Comparison of ENCODE assay signal across 24 mouse cellular contexts in genomic region chr6:83003850-83004249, GRCm38 (mm10). TPM values are rescaled to one million over a fixed set of nuclear protein-coding genes. Genes with fewer than 3 reads are reported as not detected.
DNase-seq lines count a peak whose midpoint lies in the region; ATAC-seq lines count a peak whose summit lies in the region.
"Had no signal": no experiment of that assay in that cellular context is flagged by ENCODE, and none has a peak within 500 bp of the region (broad histone marks: within the 10 kb centered on the region; RNA-seq: fewer than 3 reads in every experiment).

No protein-coding gene starts in this region.

- WGBS in liver, embryonic 13.5 days (ENCODE audit: insufficient replicate concordance): 49% methylated on average over 5 of the region's 5 CpGs

- peaks cover 89% of the 10 kb centered on the region for H3K4me1 ChIP-seq in megakaryocyte, embryonic 14.5 days
- H3K4me1 ChIP-seq in liver, embryonic 13.5 days (replicated peaks): peaks cover 34% of the 10 kb centered on the region
- H3K4me1 ChIP-seq: forebrain, embryonic 12.5 days; hindbrain, embryonic 15.5 days; intestine, embryonic 15.5 days; midbrain, embryonic 13.5 days; neural tube, embryonic 13.5 days had no signal

- peak; percentile 59 for DNase-seq in c-Kit-positive CD71-positive TER-119-positive erythroid progenitor cells, embryonic 14.5 days (ENCODE audit: low spot score)
- DNase-seq in liver, embryonic 13.5 days: peak; percentile 40
- no peak for DNase-seq in left cerebral cortex, adult 11 months (ENCODE audit: low spot score)
- no peak for DNase-seq in left cerebral cortex, postnatal 4 days
- no peak for DNase-seq in ovary, adult 18-20 months (ENCODE audit: low spot score)
- DNase-seq: cerebellum, adult 11 months; cerebellum, postnatal 25 days; gastrocnemius, postnatal 10 days; heart, postnatal 4 days; kidney, postnatal 36 days; layer of hippocampus, adult 9-11 months; lung, postnatal 4 days; thymus, postnatal 14 days had no signal

- peak overlapping the region; percentile 38 for H3K4me2 ChIP-seq in liver, embryonic 13.5 days
- H3K4me2 ChIP-seq: embryonic facial prominence, embryonic 15.5 days; forebrain, embryonic 12.5 days; hindbrain, embryonic 15.5 days; intestine, embryonic 15.5 days; limb, embryonic 13.5 days; lung, embryonic 15.5 days; midbrain, embryonic 13.5 days; neural tube, embryonic 13.5 days had no signal

- no peaks in the 10 kb centered on the region for H3K36me3 ChIP-seq in megakaryocyte, embryonic 14.5 days (replicated peaks; ENCODE audit: low read length)
- no peaks in the 10 kb centered on the region for H3K36me3 ChIP-seq in liver, embryonic 13.5 days
- H3K36me3 ChIP-seq: embryonic facial prominence, embryonic 15.5 days; forebrain, embryonic 12.5 days; heart, embryonic 15.5 days; hindbrain, embryonic 15.5 days; intestine, embryonic 15.5 days; limb, embryonic 13.5 days; lung, embryonic 15.5 days; midbrain, embryonic 13.5 days; neural tube, embryonic 13.5 days had no signal

- peak overlapping the region; percentile 74 for H3K27ac ChIP-seq in liver, embryonic 13.5 days
- H3K27ac ChIP-seq: embryonic facial prominence, embryonic 15.5 days; forebrain, embryonic 12.5 days; hindbrain, embryonic 15.5 days; intestine, embryonic 15.5 days; limb, embryonic 13.5 days; lung, embryonic 15.5 days; midbrain, embryonic 13.5 days; neural tube, embryonic 13.5 days had no signal

- H3K27me3 ChIP-seq in megakaryocyte, embryonic 14.5 days (replicated peaks): no peaks in the 10 kb centered on the region
- no peaks in the 10 kb centered on the region for H3K27me3 ChIP-seq in liver, embryonic 13.5 days
- H3K27me3 ChIP-seq: embryonic facial prominence, embryonic 15.5 days; heart, embryonic 15.5 days; hindbrain, embryonic 15.5 days; intestine, embryonic 15.5 days; limb, embryonic 13.5 days; lung, embryonic 15.5 days; midbrain, embryonic 13.5 days; neural tube, embryonic 13.5 days had no signal

- H3K9ac ChIP-seq in liver, embryonic 13.5 days: peak overlapping the region; percentile 27
- H3K9ac ChIP-seq: embryonic facial prominence, embryonic 15.5 days; forebrain, embryonic 12.5 days; heart, embryonic 15.5 days; hindbrain, embryonic 15.5 days; intestine, embryonic 15.5 days; limb, embryonic 13.5 days; lung, embryonic 15.5 days; midbrain, embryonic 13.5 days; neural tube, embryonic 13.5 days had no signal

- no peaks in the 10 kb centered on the region for H3K9me3 ChIP-seq in megakaryocyte, embryonic 14.5 days
- H3K9me3 ChIP-seq in liver, embryonic 13.5 days (replicated peaks): no peaks in the 10 kb centered on the region
- H3K9me3 ChIP-seq: embryonic facial prominence, embryonic 15.5 days; forebrain, embryonic 12.5 days; heart, embryonic 15.5 days; hindbrain, embryonic 15.5 days; intestine, embryonic 15.5 days; limb, embryonic 13.5 days; lung, embryonic 15.5 days; midbrain, embryonic 13.5 days; neural tube, embryonic 13.5 days had no signal

- H3K4me3 ChIP-seq in megakaryocyte, embryonic 14.5 days (replicated peaks): peak overlapping the region; percentile 79
- H3K4me3 ChIP-seq in liver, embryonic 13.5 days (replicated peaks): no peak overlapping the region
- H3K4me3 ChIP-seq: embryonic facial prominence, embryonic 15.5 days; forebrain, embryonic 12.5 days; heart, embryonic 15.5 days; hindbrain, embryonic 15.5 days; intestine, embryonic 15.5 days; limb, embryonic 13.5 days; lung, embryonic 15.5 days; midbrain, embryonic 13.5 days; neural tube, embryonic 13.5 days had no signal

- intact Hi-C loops in left cerebral cortex, postnatal 4 days (cut with DNase I): no loop called here

- no peak for ATAC-seq in megakaryocyte, adult 5-6 weeks (ENCODE audit: poor library complexity, severe bottlenecking)
- peak; percentile 84 for ATAC-seq in liver, embryonic 13.5 days (ENCODE audit: low read depth)
- ATAC-seq: intestine, embryonic 15.5 days; midbrain, embryonic 13.5 days had no signal

RNA-seq across cellular contexts. Expression of gene Dok1, which starts 29.4 kb away (rescaled TPM):
- polyA plus RNA-seq in megakaryocyte, embryonic 14.5 days (2012; ENCODE audit: insufficient read depth, low replicate concordance): 159 and 256 TPM in 2 replicates
- total RNA-seq in megakaryocyte, adult 5-6 weeks (2015): 10.2 and 12.3 TPM in 2 replicates
- 23.5 and 26.8 TPM in 2 replicates for total RNA-seq in megakaryocyte, adult 5-6 weeks (2017)
- polyA plus RNA-seq in liver, embryonic 13.5 days (2015; fragmentation: Nextera tagmentation; extraction: Ambion mirVana): 20.1 and 20.2 TPM in 2 replicates
- total RNA-seq in left cerebral cortex, postnatal 4 days (2021): 1 to 10 TPM in 1 of 2 experiments, under 1 TPM in 1; 0.76 to 1.7 TPM

RNA-seq across cellular contexts. Expression of gene Loxl3, which starts 30.1 kb away (rescaled TPM):
- 0.40 and 4.2 TPM in 2 replicates for polyA plus RNA-seq in megakaryocyte, embryonic 14.5 days (2012; ENCODE audit: insufficient read depth, low replicate concordance)
- 0.30 and 0.65 TPM in 2 replicates for total RNA-seq in megakaryocyte, adult 5-6 weeks (2015)
- 0.44 and 1.4 TPM in 2 replicates for total RNA-seq in megakaryocyte, adult 5-6 weeks (2017)
- 2.1 and 2.2 TPM in 2 replicates for polyA plus RNA-seq in liver, embryonic 13.5 days (2015; fragmentation: Nextera tagmentation; extraction: Ambion mirVana)
- total RNA-seq in left cerebral cortex, postnatal 4 days (2021): 1 to 10 TPM; 3.2 to 3.6 TPM

RNA-seq across cellular contexts. Expression of gene Aup1, which starts 50.5 kb away (rescaled TPM):
- 1,695 and 4,915 TPM in 2 replicates for polyA plus RNA-seq in megakaryocyte, embryonic 14.5 days (2012; ENCODE audit: insufficient read depth, low replicate concordance)
- 156 and 191 TPM in 2 replicates for total RNA-seq in megakaryocyte, adult 5-6 weeks (2015)
- 143 and 168 TPM in 2 replicates for total RNA-seq in megakaryocyte, adult 5-6 weeks (2017)
- 186 and 197 TPM in 2 replicates for polyA plus RNA-seq in liver, embryonic 13.5 days (2015; fragmentation: Nextera tagmentation; extraction: Ambion mirVana)
- 10 to 100 TPM; 94.8 to 98.5 TPM for total RNA-seq in left cerebral cortex, postnatal 4 days (2021)

RNA-seq across cellular contexts. Expression of gene Htra2, which starts 51.2 kb away (rescaled TPM):
- 27.7 and 49.5 TPM in 2 replicates for polyA plus RNA-seq in megakaryocyte, embryonic 14.5 days (2012; ENCODE audit: insufficient read depth, low replicate concordance)
- 53.9 and 55.6 TPM in 2 replicates for total RNA-seq in megakaryocyte, adult 5-6 weeks (2015)
- total RNA-seq in megakaryocyte, adult 5-6 weeks (2017): 34.1 and 41.4 TPM in 2 replicates
- polyA plus RNA-seq in liver, embryonic 13.5 days (2015; fragmentation: Nextera tagmentation; extraction: Ambion mirVana): 131 and 132 TPM in 2 replicates
- 10 to 100 TPM; 66.1 to 70.5 TPM for total RNA-seq in left cerebral cortex, postnatal 4 days (2021)

RNA-seq across cellular contexts. Expression of gene Dqx1, which starts 53.8 kb away (rescaled TPM):
- polyA plus RNA-seq in megakaryocyte, embryonic 14.5 days (2012; ENCODE audit: insufficient read depth, low replicate concordance): 0.22 TPM in 1 of 2 replicates, not detected in the other
- total RNA-seq in megakaryocyte, adult 5-6 weeks (2015): 2.2 and 2.3 TPM in 2 replicates
- 0.62 and 1.2 TPM in 2 replicates for total RNA-seq in megakaryocyte, adult 5-6 weeks (2017)
- 5.3 and 5.6 TPM in 2 replicates for polyA plus RNA-seq in liver, embryonic 13.5 days (2015; fragmentation: Nextera tagmentation; extraction: Ambion mirVana)
- under 1 TPM; 0.62 to 0.84 TPM for total RNA-seq in left cerebral cortex, postnatal 4 days (2021)

Comparison
In these comparisons a context has a peak if more than half of its experiments do, and no peak if none do; other contexts are left out.
1. DNase-seq: peak in c-Kit-positive CD71-positive TER-119-positive erythroid progenitor cells, embryonic 14.5 days (single experiment) and liver, embryonic 13.5 days (single experiment); none in left cerebral cortex, adult 11 months (single experiment), left cerebral cortex, postnatal 4 days (single experiment) and ovary, adult 18-20 months (single experiment).
2. RNA of gene Dok1, which starts 29.4 kb away (total RNA-seq): 10.2 to 26.8 TPM in megakaryocyte, adult 5-6 weeks; 0.76 to 1.7 TPM in left cerebral cortex, postnatal 4 days; every median in the first group is over 4 times any median in the second.